Mouse (Mus musculus): ENCODE data around the gene Slc11a1.
A peak's percentile ranks its signal among the peaks of the same experiment; 100 is the strongest.
"Not testable (repeated sequence)": the region's sequence is repeated elsewhere in the genome, so short reads cannot be mapped to it uniquely, and the experiment has no call there.

Slc11a1 gene

DNA sequence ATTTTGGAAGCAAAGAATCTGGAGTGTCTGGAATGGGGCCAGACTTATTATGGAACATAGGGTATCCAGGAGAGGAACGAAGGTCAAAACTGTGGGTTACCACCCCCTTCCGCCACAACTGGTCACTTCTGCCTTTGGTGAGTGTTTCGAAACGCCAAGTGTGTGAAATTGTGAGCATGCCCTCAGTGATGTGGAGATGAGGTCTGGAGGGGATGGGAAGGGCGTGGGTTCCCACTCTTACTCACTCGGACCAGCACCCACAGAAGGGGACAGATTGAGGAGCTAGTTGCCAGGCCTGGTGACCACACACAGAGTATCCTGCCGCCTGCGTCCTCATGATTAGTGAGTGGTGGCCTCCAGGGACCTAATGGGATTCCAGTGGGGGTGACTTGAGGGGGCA is at the start of gene Slc11a1:
Gene Slc11a1 (plus strand): TSS at position 216 of the 400 bp plus-strand sequence.
- DNase-seq: no peak

DNA sequence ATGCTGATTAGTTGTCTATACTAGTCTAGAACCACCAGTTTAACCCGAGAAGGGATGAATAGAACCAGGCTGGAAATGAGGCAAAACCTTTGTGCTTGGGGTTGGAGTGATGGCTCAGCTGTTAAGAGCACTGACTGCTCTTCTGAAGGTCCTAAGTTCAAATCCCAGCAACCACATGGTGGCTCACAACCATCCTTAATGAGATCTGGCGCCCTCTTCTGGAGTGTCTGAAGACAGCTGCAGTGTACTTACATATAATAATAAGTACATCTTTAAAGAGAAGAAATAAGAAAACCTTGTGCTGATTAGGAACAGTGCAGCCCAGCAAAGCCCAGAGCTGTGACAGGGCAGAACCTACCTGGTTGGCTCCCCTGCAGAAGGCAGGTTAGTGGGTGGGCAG is 48.1 kb upstream of the Slc11a1 start:
- not testable (repeated sequence) for DNase-seq

DNA sequence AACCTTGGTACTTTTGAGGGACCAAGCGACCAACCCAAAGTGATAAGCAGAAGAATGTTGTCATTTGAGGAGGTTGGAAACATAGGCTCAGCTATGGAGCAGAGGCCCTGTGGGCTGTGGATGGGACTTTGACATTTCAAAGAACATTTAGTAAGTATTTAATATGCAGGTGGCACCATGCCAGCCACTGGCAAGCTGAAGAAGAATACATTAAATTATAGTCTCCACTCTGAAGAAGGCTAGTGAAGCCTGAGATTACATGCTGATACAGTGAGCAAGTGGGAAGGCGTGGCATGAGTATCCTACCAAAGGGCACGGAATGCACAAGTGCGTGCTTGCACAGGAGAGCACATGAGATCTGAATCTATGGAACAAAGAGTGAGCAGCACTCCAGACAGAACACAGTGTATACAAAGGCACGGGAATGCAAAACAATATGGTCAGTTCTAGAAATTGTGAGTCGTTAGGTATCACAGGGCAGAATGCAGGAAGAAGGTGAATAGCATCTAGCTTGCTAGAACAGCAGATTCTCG is 45.0 kb upstream of the Slc11a1 start:
- DNase-seq: no peak

DNA sequence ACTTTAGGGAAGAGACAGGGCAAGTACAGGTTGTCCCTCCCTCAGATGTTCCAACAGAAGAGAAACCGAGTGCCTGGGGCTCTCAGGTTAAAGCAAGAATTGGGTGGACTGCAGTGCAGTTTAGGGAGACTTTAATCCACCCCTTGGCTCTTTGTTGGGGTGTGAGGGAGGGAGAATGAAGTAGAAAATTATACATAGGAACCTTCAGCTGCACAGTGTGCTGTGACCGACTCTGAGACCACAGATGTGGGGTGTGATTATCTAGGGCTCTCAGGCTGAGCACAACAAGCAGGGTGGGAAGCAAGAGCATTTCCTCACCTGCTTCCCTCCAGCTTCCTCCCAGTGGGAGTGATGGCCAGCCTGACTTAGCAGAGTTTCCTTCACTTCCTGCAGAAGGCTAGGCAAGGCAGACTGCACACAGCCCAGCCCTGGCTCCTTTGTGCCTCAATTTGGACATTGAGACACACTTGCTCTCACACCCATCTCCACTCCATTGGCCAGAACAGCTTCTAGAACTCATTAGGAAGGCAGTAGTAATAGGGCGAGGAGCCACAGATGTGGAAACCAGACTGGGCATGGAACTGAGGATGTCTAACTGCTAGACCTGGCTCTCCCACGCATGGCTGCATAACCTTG is 43.8 kb upstream of the Slc11a1 start:
- peak; percentile 39 for DNase-seq

DNA sequence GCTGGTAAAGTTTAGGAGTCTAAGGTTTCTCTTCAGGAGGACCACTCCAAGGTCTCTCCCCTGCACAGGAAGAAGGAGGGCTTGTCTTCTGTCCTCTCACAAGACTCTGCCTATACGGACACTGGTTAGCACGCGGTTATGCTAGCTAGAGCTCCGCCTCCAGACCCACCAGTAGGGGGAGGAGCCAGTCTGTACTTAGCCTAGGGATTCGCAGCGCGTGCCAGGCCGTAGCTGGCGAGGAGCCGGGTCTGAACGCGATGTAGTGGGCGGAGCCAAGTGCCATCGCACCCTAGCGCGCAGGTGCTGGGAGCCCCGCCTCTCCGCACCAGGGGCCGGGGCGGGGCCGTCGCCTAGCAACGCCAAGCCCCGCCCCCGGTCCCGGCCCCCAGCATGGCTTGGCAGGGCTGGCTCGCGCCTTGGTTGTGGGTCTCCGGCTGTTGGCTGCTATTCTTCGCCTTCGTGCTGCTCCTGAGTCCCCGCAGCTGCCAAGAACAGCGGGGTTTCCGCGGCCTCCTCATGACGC is 42.7 kb upstream of the Slc11a1 start:
- DNase-seq: peak; percentile 95

DNA sequence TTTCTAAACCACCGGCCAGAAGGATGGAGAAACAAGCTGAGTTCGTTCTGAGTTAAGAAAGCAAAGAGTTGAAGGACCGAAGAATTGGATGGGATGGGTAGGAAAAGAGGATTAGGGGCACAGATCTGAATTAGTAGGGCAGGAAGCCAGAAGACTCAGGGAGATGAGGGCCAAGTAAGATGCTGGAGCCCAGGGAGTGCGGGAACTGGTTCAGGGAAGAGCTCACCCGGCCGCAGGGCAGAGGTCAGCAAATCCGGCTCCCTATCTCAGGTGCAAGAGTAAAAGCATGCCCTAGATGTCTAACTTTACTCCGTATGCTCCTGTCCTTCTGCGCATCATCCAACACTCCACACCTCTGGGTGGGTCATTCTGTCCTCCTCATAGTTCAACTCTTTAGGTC is 42.1 kb upstream of the Slc11a1 start:
- DNase-seq: peak; percentile 68

DNA sequence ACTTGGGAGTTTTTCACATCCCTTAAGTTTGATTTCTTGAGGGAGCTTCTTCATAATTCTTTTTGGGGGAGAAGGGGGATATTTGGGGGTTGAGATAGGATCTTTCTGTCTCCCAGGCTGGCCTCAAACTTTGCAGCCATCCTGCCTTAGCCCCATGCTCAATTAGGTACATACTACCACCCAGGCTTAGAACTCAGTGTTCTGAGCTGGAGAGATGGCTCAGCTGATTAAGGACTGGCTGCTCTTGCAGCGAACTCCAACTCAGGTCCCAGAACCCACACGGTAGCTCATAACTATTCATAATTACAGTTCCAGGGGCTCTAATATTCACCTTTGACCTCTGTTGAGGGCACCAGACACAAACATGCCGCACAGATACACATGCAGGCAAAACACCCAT is 40.4 kb upstream of the Slc11a1 start:
- no peak for DNase-seq

DNA sequence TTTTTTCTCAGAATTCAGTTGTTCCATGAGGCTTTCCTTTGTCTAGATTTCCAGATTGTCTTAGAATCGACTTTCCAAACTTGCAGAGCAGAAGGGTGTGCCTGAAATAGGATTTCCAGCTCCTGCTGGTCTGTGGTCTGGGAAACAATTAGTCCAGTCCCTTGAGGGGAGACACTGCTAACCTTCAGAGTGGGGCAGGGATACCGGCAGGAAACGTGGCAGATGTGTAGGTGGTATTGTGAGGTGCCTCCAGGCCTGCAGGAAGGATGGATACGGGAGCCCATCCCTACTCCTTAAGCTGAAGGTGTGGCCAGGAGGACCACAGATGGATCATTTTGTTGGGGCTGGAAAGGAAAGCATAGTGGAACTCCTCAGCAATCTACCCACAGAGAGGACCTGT is 40.0 kb upstream of the Slc11a1 start:
- no peak for DNase-seq

DNA sequence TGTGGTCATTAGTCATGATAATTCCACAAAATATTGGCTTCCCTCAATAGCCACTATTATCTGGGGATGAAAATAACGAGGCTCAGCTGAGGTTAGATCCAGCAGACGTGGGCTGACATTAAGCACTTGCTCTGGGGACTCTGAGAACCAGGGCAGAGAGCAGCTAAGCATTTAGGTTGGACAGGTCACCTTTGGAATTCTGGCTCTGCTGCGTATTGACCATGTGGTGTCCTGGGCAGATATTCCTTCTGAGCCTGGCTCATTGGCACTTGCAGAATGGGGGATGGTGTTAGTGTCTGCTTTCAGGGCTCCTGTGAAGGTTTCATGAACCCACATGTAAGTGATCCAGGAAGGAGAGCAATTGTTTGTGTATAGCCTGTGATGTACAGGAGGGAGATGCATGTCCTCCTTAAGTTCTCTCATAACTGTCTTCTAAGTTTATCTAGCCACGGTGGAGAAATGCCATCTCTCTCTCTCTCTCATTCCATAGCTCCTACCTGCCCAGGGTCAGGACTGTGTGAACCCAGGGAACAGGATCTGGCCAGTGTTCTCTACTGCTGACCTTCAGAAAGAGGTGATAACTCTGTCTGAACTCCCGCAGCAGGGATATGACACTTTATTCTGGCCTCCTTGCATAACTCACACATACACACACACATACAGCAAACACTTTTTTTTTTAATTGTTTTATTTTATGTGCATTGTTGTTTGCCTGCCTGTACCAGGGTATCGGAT is 39.4 kb upstream of the Slc11a1 start:
- peak; percentile 65 for DNase-seq

DNA sequence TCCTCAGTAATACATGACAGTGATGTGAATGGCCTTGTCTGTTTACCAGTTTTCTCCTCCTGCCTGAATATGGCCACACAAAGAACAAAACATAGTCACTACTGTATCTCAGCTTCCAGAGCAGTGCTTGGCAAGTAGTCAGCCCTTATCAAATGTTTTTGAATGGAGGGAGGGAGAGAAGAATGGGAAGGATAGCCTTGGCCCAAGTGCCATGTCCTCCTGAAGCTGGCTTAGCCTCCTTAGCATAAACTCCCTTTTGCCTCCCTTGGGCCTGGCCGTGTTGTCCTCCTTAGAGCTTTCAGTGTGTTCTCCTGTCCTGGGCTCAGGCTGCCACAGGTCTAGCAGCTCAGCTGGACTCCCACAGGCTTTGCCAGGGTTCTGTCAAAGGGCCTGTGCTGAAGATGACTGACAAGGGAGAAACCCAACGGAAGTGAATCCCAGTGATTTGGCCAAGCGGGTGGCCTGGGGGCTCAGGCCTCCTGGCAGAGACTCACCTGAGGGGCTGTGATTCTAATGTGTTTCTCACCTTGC is 37.7 kb upstream of the Slc11a1 start:
- DNase-seq: peak; percentile 56

DNA sequence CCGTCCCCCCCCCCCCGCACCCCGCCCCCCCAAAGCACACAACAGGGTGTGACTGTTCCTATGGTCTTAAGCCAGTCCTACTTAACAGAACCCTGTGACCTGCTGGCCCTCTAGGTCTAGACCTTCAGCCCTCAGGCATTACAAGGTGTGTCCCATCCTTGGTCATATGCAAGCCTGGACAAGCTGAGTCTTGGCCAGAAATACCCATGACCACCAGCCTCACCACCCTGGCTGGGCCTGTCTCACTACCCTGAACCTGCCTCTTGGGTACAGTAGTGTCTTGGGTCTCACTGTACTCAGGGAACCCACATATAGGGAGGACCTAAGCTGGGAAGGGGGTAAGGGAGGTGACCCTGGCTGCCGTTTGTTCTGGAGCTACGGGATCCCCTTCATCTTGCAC is 37.0 kb upstream of the Slc11a1 start:
- no peak for DNase-seq

DNA sequence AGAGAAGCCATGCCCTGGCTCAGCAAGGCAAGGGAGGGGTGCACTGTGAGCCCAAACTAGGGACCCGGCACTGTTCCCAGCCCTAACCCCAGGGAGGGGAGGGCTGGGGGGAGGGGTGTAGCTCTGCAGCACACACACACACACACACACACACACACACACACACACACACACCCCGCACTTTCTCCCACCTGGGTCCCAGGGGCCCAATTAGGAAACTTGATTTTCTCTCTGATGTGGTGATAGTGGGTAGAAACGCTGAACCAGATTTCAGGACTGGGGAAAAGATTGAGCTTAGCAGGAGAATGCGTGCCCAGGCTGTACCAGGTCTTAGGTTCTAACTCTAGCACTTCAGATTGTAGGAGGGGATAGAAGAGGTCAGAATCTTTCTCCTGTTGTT is 36.4 kb upstream of the Slc11a1 start:
- no peak for DNase-seq

DNA sequence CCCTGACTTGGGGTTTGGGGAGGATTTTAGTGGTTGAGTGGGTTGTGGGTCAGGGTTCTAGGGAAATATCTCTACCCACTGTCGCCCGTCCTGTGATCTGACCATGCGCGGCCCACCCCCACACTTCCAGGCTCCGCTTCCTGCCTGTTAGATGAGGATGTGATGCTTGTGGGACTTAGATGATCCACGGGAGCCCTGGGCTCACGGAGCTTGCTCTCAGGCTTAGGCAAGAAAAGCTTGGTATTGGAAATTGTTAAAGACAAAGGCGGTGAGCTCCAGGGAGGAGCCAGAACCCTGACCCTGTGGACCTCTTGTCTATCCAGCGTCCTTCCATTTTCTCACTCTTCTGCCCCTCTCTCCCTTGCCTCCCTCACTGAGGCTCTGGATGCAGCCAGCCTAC is 35.1 kb upstream of the Slc11a1 start:
- no peak for DNase-seq

DNA sequence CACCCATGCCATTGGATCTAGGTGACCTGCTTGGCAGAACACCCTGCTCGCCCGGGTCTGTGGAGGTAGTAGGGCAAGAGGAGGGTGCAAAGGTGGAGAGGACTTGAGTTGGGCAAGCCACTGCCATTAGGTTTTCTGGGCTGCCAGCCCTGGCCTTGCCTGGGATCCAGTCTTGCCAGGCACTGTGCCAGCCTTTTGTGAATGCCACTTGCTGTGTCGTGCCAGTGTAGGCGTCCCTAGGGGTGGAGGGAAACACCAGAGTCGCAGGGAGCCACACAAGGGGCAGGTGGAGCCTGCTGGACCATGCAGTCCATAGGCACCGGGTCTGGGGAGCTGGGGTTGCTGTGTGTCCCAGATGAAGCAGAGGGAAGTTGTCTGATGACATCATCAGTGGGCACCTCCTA is 34.6 kb upstream of the Slc11a1 start:
- DNase-seq: peak; percentile 56

DNA sequence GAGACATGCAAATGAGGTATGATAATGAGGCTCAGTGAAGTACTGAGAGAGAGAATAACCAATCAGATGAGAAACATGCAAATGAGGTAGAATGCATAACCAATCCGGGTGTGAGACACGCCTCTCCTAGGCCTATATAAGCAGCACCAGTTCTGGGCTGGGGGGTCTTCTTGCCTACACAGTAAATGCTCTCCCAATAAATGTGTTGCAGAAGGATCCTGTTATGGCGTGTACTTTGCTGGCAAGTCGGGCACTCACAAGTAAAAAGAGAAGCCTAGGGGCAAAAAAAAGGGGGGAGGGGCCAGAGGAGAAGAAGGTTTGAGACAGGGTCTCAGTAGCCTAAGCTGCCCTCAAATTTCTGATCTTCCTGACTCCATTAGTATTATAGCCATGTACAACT is 34.0 kb upstream of the Slc11a1 start:
- DNase-seq: not testable (repeated sequence)

DNA sequence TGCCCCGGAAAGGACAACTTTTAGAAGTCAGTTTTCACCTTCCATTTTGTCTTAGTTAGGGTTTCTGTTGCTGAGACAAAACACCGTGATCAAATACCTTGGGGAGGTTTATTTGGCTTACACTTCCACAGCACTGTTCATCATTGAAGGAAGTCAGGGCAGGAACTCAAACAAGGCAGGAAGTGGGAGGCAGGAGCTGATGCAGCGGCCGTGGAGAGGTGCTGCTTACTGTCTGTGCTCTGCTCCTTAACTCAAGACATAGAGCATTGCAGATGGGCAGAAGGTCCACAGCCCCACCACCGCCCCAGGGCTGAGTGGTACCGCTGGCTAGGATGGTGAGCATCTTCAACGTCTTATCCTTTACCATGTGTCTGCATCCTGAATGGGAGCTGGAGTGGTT is 33.1 kb upstream of the Slc11a1 start:
- no peak for DNase-seq

DNA sequence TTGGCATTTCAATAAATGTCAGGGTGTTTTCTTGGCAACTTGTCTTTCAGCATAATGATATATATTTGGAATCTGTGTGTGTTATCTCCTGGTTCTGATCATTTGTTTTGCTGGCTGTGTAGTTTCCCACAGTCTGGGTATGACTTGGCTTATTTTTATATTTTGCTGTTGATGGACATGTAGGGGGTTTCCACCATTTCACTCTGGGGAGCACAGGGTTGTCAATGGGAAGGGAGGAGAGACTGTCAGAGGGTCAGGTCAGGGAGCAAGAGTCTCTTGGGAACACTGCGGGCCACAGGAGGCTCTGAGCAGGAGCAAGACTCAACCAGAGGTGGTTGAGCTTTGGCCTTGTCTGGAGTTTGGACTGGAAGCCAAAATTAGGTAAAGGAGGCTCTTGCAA is 32.7 kb upstream of the Slc11a1 start:
- no peak for DNase-seq

DNA sequence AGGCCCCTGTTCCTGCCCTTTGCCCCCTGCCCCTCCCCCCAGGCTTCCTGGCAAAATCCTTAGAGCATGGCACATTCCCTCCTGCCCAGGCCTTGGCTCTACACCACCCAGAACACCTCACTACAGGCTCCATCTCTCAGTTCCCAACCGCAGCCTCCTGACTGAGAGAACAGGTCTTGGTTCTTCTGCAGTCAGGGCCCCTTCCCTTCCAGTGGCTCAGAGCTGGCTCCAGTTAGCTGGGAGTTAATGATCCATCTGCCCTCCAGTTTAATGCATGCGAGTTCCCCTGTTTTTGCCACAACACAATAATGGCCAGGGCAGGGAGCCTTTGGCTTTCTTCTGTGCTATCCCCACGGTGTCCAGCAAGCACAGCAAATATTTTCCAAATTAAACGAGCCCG is 31.8 kb upstream of the Slc11a1 start:
- no peak for DNase-seq

DNA sequence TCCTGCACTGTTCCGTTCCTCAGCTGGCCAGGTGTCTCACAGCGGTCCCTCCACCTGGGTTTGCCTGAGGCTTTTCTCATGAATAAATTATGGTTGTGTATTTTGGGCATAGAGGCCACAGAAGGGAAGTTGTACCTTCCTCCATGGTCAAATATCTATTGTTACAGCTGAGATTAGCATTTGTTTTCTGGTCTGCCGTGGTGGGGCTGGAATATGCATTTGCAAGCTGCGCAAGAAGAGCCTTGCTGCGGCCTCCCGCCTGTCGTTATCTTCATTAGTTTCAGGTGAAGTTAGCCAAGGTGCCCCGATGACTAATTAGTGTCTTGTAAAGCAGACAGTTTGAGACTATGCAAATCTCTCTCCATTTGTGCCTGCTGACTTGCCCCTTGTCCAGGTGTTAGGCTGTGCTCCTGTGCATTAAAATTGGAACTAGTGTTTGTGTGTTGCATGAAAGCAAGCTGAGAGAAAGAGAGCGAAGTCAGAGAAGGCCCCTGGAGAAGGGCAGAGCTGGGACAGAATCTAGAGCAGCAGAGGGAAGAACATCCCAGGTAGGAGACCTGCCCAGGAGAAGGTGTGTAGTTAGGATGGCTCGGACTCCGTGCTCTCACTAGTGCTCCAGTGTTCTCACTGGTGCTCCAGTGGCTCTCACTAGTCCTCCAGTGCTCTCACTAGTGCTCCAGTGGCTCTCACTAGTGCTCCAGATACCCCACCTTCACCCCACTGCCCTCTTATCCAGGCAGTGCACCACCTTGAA is 30.7 kb upstream of the Slc11a1 start:
- DNase-seq: no peak

DNA sequence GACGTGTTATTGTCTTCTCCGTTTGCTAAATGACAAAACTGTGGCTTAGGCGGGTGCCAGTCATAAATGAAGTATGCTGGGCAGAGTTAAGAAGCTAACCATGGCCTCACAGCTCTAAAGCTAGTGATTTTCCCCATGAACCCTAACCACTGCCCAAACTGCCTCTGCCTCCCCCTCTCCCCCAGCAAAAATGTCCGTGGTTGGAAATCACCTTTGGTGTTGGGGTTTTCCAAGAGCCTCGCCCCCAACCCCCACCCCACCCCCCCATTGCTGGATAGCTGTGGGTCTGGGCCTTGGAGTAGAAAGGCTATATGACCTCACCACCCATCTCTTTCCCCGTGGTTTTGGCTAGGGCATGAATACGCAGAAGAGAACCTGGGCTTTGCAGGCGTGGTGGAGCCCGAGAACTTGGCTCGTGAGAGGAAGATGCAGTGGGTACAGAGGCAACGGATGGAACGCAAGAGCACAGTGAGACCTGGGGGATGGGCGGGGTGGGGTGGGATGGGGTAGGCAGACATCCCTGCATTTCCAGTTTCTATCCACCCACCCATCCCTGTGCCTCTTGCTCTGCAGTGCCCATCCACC is 23.7 kb upstream of the Slc11a1 start:
- no peak for DNase-seq

DNA sequence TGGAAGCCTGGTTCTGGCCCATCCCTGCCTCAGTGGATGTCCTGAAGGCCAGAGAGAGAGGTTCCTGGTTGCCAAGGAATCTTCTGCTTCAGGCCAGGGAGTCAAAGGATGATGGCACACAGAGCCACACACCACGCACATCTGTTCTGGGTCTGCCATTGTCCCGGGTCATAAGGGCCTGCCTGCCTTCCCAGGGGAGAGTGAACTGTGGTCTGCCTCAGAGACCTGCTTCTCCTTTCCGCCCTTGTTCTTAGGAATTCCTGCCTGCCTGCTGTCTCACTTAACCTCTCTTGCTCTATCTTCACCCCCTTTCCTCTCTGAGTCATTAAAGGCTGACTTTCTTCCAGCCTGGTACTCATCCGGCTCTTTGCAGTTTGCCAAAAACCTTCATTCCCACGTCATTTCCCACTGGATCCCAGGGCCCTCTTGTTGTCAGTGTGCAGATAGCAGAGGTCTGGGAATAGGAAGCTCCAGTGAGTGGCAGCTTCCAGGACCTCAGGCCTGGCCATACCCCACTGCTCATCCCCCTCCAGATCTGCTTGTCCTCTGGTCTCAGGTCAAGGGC is 22.4 kb upstream of the Slc11a1 start:
- DNase-seq: no peak

DNA sequence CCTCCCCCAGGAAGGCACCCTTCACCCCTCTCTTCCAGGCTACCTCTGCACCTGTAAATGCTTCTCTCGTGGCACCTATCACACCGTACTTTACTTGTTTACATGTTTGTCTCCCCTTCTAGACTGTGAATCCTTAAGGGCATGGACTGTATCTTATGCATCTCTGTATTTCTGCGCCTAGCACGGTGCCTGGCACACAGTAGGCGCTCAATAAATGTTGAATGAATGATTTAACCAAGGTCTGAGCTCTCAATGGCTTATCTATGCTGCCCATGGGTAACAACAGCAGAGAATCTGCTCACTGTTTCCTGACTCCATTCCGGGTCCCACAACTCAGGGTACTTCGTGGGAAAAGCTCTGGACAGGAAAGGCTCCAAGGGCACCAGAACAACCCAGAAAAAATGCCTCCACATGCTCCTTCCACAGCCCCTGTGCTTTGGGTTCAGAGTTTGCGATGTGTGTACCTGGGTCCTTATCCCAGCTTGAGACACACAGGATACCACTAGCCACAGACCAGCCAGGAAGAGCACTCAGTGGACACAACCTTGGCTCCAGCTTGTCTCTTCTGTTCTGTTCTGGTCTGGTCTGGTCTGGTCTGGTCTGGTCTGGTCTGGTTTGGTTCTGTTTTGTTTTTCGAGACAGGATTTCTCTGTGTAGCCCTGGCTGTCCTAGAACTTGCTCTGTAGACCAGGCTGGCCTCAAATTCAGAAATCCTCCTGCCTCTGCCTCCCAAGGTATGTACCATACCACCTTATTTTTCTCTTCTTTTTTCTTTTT is 21.4 kb upstream of the Slc11a1 start:
- DNase-seq: no peak
